ENCODE assay signal across 28 mouse cellular contexts in the genomic region with DNA sequence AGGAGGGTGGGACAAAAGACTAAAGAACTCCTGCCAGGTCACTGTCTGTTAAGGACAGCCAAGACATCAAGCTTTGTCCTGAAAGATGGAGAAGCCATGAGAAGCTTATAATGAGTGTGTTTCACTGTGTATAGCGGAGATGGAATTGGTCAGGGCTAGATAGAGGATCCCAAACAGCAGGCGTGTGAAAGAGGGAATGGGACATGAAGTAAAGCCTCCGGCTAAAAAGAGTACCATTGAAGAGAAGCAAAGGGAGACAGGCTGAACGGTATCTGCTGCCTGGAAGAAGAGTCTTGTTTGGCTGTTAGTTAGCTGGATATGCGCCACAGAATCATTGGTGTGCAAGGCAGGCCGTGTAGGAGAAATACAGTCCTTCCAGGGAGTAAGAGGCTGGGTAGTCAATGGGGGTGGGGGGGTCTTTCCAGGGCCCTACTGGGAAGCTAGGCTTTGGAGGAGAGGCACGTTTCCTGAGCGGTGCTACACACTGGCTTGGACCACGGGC. TPM values are rescaled to one million over a fixed set of nuclear protein-coding genes. Genes with fewer than 3 reads are reported as not detected.
DNase-seq lines count a peak whose midpoint lies in the region; ATAC-seq and TF ChIP-seq lines count a peak whose summit lies in the region.
"Had no signal": no experiment of that assay in that cellular context is flagged by ENCODE, and none has a peak within 500 bp of the region (broad histone marks: within the 10 kb centered on the region; RNA-seq: fewer than 3 reads in every experiment).

No protein-coding gene starts in this region.

- H3K4me2 ChIP-seq in forebrain, embryonic 15.5 days (replicated peaks) = no peak overlapping the region
- no peak overlapping the region for H3K4me2 ChIP-seq in hindbrain, postnatal 0 days (ENCODE audit: low read depth, low read length)
- no peak overlapping the region for H3K4me2 ChIP-seq in kidney, embryonic 16.5 days (replicated peaks; ENCODE audit: low read depth, low read length)
- H3K4me2 ChIP-seq: heart, embryonic 13.5 days; intestine, embryonic 15.5 days had no signal

- WGBS in forebrain, embryonic 15.5 days = 65% methylated on average over 9 of the region's 9 CpGs
- 92% methylated on average over 9 of the region's 9 CpGs for WGBS in forebrain, embryonic 10.5 days
- 72% methylated on average over 9 of the region's 9 CpGs for WGBS in hindbrain, postnatal 0 days
- 95% methylated on average over 9 of the region's 9 CpGs for WGBS in kidney, embryonic 16.5 days

- H3K9me3 ChIP-seq in forebrain, embryonic 15.5 days = no peaks in the 10 kb centered on the region
- no peaks in the 10 kb centered on the region for H3K9me3 ChIP-seq in forebrain, embryonic 10.5 days
- H3K9me3 ChIP-seq in hindbrain, postnatal 0 days (ENCODE audit: low read length) = no peaks in the 10 kb centered on the region
- no peaks in the 10 kb centered on the region for H3K9me3 ChIP-seq in kidney, embryonic 16.5 days (ENCODE audit: low read length)
- H3K9me3 ChIP-seq: heart, embryonic 13.5 days; intestine, embryonic 15.5 days had no signal

- ATAC-seq in forebrain, embryonic 15.5 days (replicated peaks) = peak; percentile 47
- ATAC-seq in hindbrain, postnatal 0 days = peak; percentile 86
- no peak for ATAC-seq in kidney, embryonic 16.5 days (ENCODE audit: low FRiP score, low TSS enrichment)
- ATAC-seq: intestine, embryonic 15.5 days had no signal

- intact Hi-C loops in left cerebral cortex, postnatal 4 days (cut with DNase I) = no loop called here
- intact Hi-C loops in left cerebral cortex, postnatal 14 days (cut with DNase I) = no loop called here

- H3K4me1 ChIP-seq in forebrain, embryonic 15.5 days = peaks cover 10% of the 10 kb centered on the region
- H3K4me1 ChIP-seq in forebrain, embryonic 10.5 days = no peaks in the 10 kb centered on the region
- no peaks in the 10 kb centered on the region for H3K4me1 ChIP-seq in hindbrain, postnatal 0 days (ENCODE audit: insufficient read depth, low read length)
- no peaks in the 10 kb centered on the region for H3K4me1 ChIP-seq in kidney, embryonic 16.5 days (ENCODE audit: insufficient read depth, low read length)
- H3K4me1 ChIP-seq: heart, embryonic 13.5 days; intestine, embryonic 15.5 days had no signal

- H3K9ac ChIP-seq in forebrain, embryonic 15.5 days (replicated peaks) = no peak overlapping the region
- H3K9ac ChIP-seq in hindbrain, postnatal 0 days (replicated peaks; ENCODE audit: low read length) = no peak overlapping the region
- H3K9ac ChIP-seq in kidney, embryonic 16.5 days (replicated peaks; ENCODE audit: low read length) = no peak overlapping the region
- H3K9ac ChIP-seq: heart, embryonic 13.5 days; intestine, embryonic 15.5 days had no signal

- no peak for DNase-seq in forebrain, embryonic 10.5 days (ENCODE audit: extremely low spot score, low spot score)
- DNase-seq in left cerebral cortex, postnatal 4 days = peak; percentile 25
- DNase-seq in left cerebral cortex, postnatal 14 days (ENCODE audit: low spot score in 2 of 2) = no peak
- DNase-seq in brain, adult 2 months (ENCODE audit: low read depth, low spot score) = peak; percentile 10
- DNase-seq in hindbrain, postnatal 0 days (ENCODE audit: low spot score) = peak; percentile 68
- no peak for DNase-seq in cerebellum, adult 9-10 months
- DNase-seq: adrenal gland, postnatal 36 days; cerebellum, adult 8-10 months; heart, adult 18-20 months; heart, postnatal 36 days; kidney, postnatal 4 days; liver; lung, postnatal 10 days; thymus, adult 2 months had no signal

- H3K27me3 ChIP-seq in forebrain, embryonic 15.5 days = no peaks in the 10 kb centered on the region
- no peaks in the 10 kb centered on the region for H3K27me3 ChIP-seq in forebrain, embryonic 10.5 days (ENCODE audit: poor library complexity, severe bottlenecking)
- no peaks in the 10 kb centered on the region for H3K27me3 ChIP-seq in hindbrain, postnatal 0 days (ENCODE audit: insufficient read depth, low read length)
- no peaks in the 10 kb centered on the region for H3K27me3 ChIP-seq in kidney, embryonic 16.5 days (ENCODE audit: insufficient read depth, low read length)
- H3K27me3 ChIP-seq: heart, embryonic 13.5 days; intestine, embryonic 15.5 days had no signal

- no peak for TF ChIP-seq CTCF in hindbrain, postnatal 0 days (IDR thresholded peaks at IDR 0.05; ENCODE audit: low read depth)

- peaks cover 58% of the 10 kb centered on the region for H3K36me3 ChIP-seq in forebrain, embryonic 15.5 days
- peaks cover 92% of the 10 kb centered on the region for H3K36me3 ChIP-seq in forebrain, embryonic 10.5 days (replicated peaks)
- H3K36me3 ChIP-seq in hindbrain, postnatal 0 days (ENCODE audit: insufficient read depth, low read length) = peaks cover 41% of the 10 kb centered on the region
- H3K36me3 ChIP-seq in kidney, embryonic 16.5 days (ENCODE audit: insufficient read depth, low read length) = peaks cover 56% of the 10 kb centered on the region

- no peak overlapping the region for H3K4me3 ChIP-seq in forebrain, embryonic 15.5 days
- no peak overlapping the region for H3K4me3 ChIP-seq in forebrain, embryonic 10.5 days
- H3K4me3 ChIP-seq in hindbrain, postnatal 0 days (ENCODE audit: low read length) = no peak overlapping the region
- H3K4me3 ChIP-seq in kidney, embryonic 16.5 days (ENCODE audit: low read length) = no peak overlapping the region
- H3K4me3 ChIP-seq: heart, embryonic 13.5 days; intestine, embryonic 15.5 days had no signal

- peak overlapping the region; percentile 46; the same call in 1 of the 2 replicates for H3K27ac ChIP-seq in forebrain, embryonic 15.5 days (replicated peaks)
- no peak overlapping the region for H3K27ac ChIP-seq in forebrain, embryonic 10.5 days
- peak overlapping the region; percentile 74 for H3K27ac ChIP-seq in hindbrain, postnatal 0 days
- H3K27ac ChIP-seq in kidney, embryonic 16.5 days (ENCODE audit: low read length) = no peak overlapping the region
- H3K27ac ChIP-seq: heart, embryonic 13.5 days; intestine, embryonic 15.5 days had no signal

RNA-seq across cellular contexts. Expression of a gene that starts 20.2 kb away (rescaled TPM):
- 93.2 and 100 TPM in 2 replicates for polyA plus RNA-seq in forebrain, embryonic 15.5 days (2015; fragmentation: Nextera tagmentation; extraction: Ambion mirVana)
- polyA plus RNA-seq in forebrain, embryonic 10.5 days (2016; fragmentation: Nextera tagmentation; extraction: Ambion mirVana) = 63.9 and 65.8 TPM in 2 replicates
- total RNA-seq in left cerebral cortex, postnatal 4 days (2021) = 100 to 1,000 TPM; 299 TPM
- total RNA-seq in left cerebral cortex, postnatal 14 days (2021) = 100 to 1,000 TPM; 320 to 321 TPM
- total RNA-seq in hindbrain, postnatal 0 days (2014; rRNA removed) = 243 and 272 TPM in 2 replicates
- polyA plus RNA-seq in hindbrain, postnatal 0 days (2015; fragmentation: Nextera tagmentation; extraction: Ambion mirVana) = 143 and 153 TPM in 2 replicates
- 114 and 116 TPM in 2 replicates for polyA plus RNA-seq in kidney, embryonic 16.5 days (2015; fragmentation: Nextera tagmentation; extraction: Ambion mirVana)

RNA-seq across cellular contexts. Expression of a gene that starts 20.4 kb away (rescaled TPM):
- polyA plus RNA-seq in forebrain, embryonic 15.5 days (2015; fragmentation: Nextera tagmentation; extraction: Ambion mirVana) = 7.6 and 8.0 TPM in 2 replicates
- polyA plus RNA-seq in forebrain, embryonic 10.5 days (2016; fragmentation: Nextera tagmentation; extraction: Ambion mirVana) = 8.4 and 9.8 TPM in 2 replicates
- total RNA-seq in left cerebral cortex, postnatal 4 days (2021) = 10 to 100 TPM in 1 of 2 experiments, 1 to 10 TPM in 1; 9.4 to 11.0 TPM
- total RNA-seq in left cerebral cortex, postnatal 14 days (2021) = 10 to 100 TPM; 11.2 to 11.8 TPM
- 4.0 and 5.8 TPM in 2 replicates for total RNA-seq in hindbrain, postnatal 0 days (2014; rRNA removed)
- polyA plus RNA-seq in hindbrain, postnatal 0 days (2015; fragmentation: Nextera tagmentation; extraction: Ambion mirVana) = 9.2 and 11.4 TPM in 2 replicates
- polyA plus RNA-seq in kidney, embryonic 16.5 days (2015; fragmentation: Nextera tagmentation; extraction: Ambion mirVana) = 9.9 and 10.0 TPM in 2 replicates

RNA-seq across cellular contexts. Expression of a gene that starts 24.5 kb away (rescaled TPM):
- polyA plus RNA-seq in forebrain, embryonic 15.5 days (2015; fragmentation: Nextera tagmentation; extraction: Ambion mirVana) = not detected in 2 replicates
- not detected in 2 replicates for polyA plus RNA-seq in forebrain, embryonic 10.5 days (2016; fragmentation: Nextera tagmentation; extraction: Ambion mirVana)
- total RNA-seq in left cerebral cortex, postnatal 4 days (2021) = 1 to 10 TPM in 1 of 2 experiments, not detected in 1; 1.0 TPM
- not detected for total RNA-seq in left cerebral cortex, postnatal 14 days (2021)
- total RNA-seq in hindbrain, postnatal 0 days (2014; rRNA removed) = not detected in 2 replicates
- polyA plus RNA-seq in hindbrain, postnatal 0 days (2015; fragmentation: Nextera tagmentation; extraction: Ambion mirVana) = not detected in 2 replicates
- polyA plus RNA-seq in kidney, embryonic 16.5 days (2015; fragmentation: Nextera tagmentation; extraction: Ambion mirVana) = 0.86 and 1.1 TPM in 2 replicates
- total RNA-seq: adrenal gland, postnatal 36 days; common myeloid progenitor, adult 5-6 weeks; gastrocnemius, adult 8-10 months; heart, adult 18-20 months; heart, postnatal 36 days; layer of hippocampus, postnatal 25 days; left cerebral cortex, postnatal 36 days; megakaryocyte progenitor cell, adult 5-6 weeks; MEL; monocyte, adult 5-6 weeks; neutrophil, adult 5-6 weeks had no signal
- polyA plus RNA-seq: embryonic facial prominence, embryonic 11.5 days; frontal cortex, adult 2 months; heart, embryonic 13.5 days; intestine, embryonic 15.5 days had no signal

RNA-seq across cellular contexts. Expression of a gene that starts 43.9 kb away (rescaled TPM):
- 1.9 and 2.9 TPM in 2 replicates for polyA plus RNA-seq in forebrain, embryonic 15.5 days (2015; fragmentation: Nextera tagmentation; extraction: Ambion mirVana)
- 1.3 and 2.2 TPM in 2 replicates for polyA plus RNA-seq in forebrain, embryonic 10.5 days (2016; fragmentation: Nextera tagmentation; extraction: Ambion mirVana)
- 1 to 10 TPM in 1 of 2 experiments, not detected in 1; 1.6 TPM for total RNA-seq in left cerebral cortex, postnatal 4 days (2021)
- 1 to 10 TPM; 2.2 to 2.7 TPM for total RNA-seq in left cerebral cortex, postnatal 14 days (2021)
- total RNA-seq in hindbrain, postnatal 0 days (2014; rRNA removed) = 49.5 and 65.3 TPM in 2 replicates
- polyA plus RNA-seq in hindbrain, postnatal 0 days (2015; fragmentation: Nextera tagmentation; extraction: Ambion mirVana) = 164 and 165 TPM in 2 replicates
- 7.0 and 9.0 TPM in 2 replicates for polyA plus RNA-seq in kidney, embryonic 16.5 days (2015; fragmentation: Nextera tagmentation; extraction: Ambion mirVana)
- total RNA-seq: common myeloid progenitor, adult 5-6 weeks; megakaryocyte progenitor cell, adult 5-6 weeks; MEL; monocyte, adult 5-6 weeks; neutrophil, adult 5-6 weeks had no signal

RNA-seq across cellular contexts. Expression of a gene that starts 44.6 kb away (rescaled TPM):
- 4.2 and 4.3 TPM in 2 replicates for polyA plus RNA-seq in forebrain, embryonic 15.5 days (2015; fragmentation: Nextera tagmentation; extraction: Ambion mirVana)
- polyA plus RNA-seq in forebrain, embryonic 10.5 days (2016; fragmentation: Nextera tagmentation; extraction: Ambion mirVana) = 6.2 and 6.7 TPM in 2 replicates
- 1 to 10 TPM; 3.6 to 4.0 TPM for total RNA-seq in left cerebral cortex, postnatal 4 days (2021)
- total RNA-seq in left cerebral cortex, postnatal 14 days (2021) = 1 to 10 TPM; 4.2 to 4.6 TPM
- 6.8 and 8.1 TPM in 2 replicates for total RNA-seq in hindbrain, postnatal 0 days (2014; rRNA removed)
- polyA plus RNA-seq in hindbrain, postnatal 0 days (2015; fragmentation: Nextera tagmentation; extraction: Ambion mirVana) = 2.5 and 2.6 TPM in 2 replicates
- 19.0 and 20.9 TPM in 2 replicates for polyA plus RNA-seq in kidney, embryonic 16.5 days (2015; fragmentation: Nextera tagmentation; extraction: Ambion mirVana)
- total RNA-seq: common myeloid progenitor, adult 5-6 weeks; megakaryocyte progenitor cell, adult 5-6 weeks; monocyte, adult 5-6 weeks; neutrophil, adult 5-6 weeks had no signal

Comparison
In these comparisons a context has a peak if more than half of its experiments do, and no peak if none do; other contexts are left out.
1. H3K27ac ChIP-seq: peak in forebrain, embryonic 15.5 days (single experiment) and hindbrain, postnatal 0 days (single experiment); none in forebrain, embryonic 10.5 days (single experiment) and kidney, embryonic 16.5 days (single experiment).
2. DNase-seq: peak in left cerebral cortex, postnatal 4 days (single experiment), brain, adult 2 months (single experiment) and hindbrain, postnatal 0 days (single experiment); none in forebrain, embryonic 10.5 days (single experiment), left cerebral cortex, postnatal 14 days (0 of 2) and cerebellum, adult 9-10 months (single experiment).